Mouse (Mus musculus) lung, embryonic 16.5 days (tissue): ENCODE data around the gene Slc35e2. TPM values are rescaled to one million over a fixed set of nuclear protein-coding genes. Genes with fewer than 3 reads are reported as not detected.

Experiments
- ATAC-seq: fragments of 200-750 bp; cut with Nextera tagmentation; 2 replicates; pipeline ENCODE4 v1.8.0; 2017; ENCODE audit warnings: low read depth, mild to moderate bottlenecking, moderate library complexity
- H3K27ac ChIP-seq: fragments of 300-500 bp; sonication (generic); 2 replicates; pipeline ENCODE4 v1.5.1; 2014; ENCODE audit warnings: mild to moderate bottlenecking, control low read depth, low read length
- H3K27me3 ChIP-seq: fragments of 300-500 bp; sonication (generic); 2 replicates; pipeline ENCODE4 v1.6.1; 2014; ENCODE audit warnings: low read depth, low read length, mixed read lengths; ENCODE audit not compliant: control insufficient read depth, insufficient read depth
- H3K36me3 ChIP-seq: fragments of 300-500 bp; sonication (generic); 2 replicates; pipeline ENCODE4 v1.6.1; 2014; ENCODE audit warnings: low read length; ENCODE audit not compliant: control insufficient read depth, insufficient read depth
- H3K4me1 ChIP-seq: fragments of 300-500 bp; sonication (generic); replicated peaks from 2 replicates; pipeline ENCODE4 v1.6.1; 2014; ENCODE audit warnings: low read length, mixed read lengths; ENCODE audit not compliant: control insufficient read depth, insufficient read depth
- H3K4me2 ChIP-seq: fragments of 300-500 bp; sonication (generic); 2 replicates; pipeline ENCODE4 v1.6.1; 2014; ENCODE audit warnings: low read depth, low read length, control low read depth
- H3K4me3 ChIP-seq: fragments of 300-500 bp; sonication (generic); 2 replicates; pipeline ENCODE4 v1.5.1; 2014; ENCODE audit warnings: mild to moderate bottlenecking, low read length, control low read depth
- H3K9ac ChIP-seq: fragments of 300-500 bp; sonication (generic); 2 replicates; pipeline ENCODE4 v1.6.1; 2014; ENCODE audit warnings: low read length, control low read depth
- H3K9me3 ChIP-seq: fragments of 300-500 bp; sonication (generic); 2 replicates; pipeline ENCODE4 v1.6.1; 2016; ENCODE audit warnings: low read length; ENCODE audit not compliant: control insufficient read depth
- WGBS: fragments of 180-500 bp; shearing (Covaris S2); extraction: QIAGEN DNeasy Blood & Tissue Kit; methylation state at CpG from one replicate; pipeline ENCODE4 v1.1.7; 2014; 5-methylcytosine and 5-hydroxymethylcytosine counted together
- polyA plus RNA-seq: library from polyadenylated mRNA; unstranded; fragments of >200 nt; fragmentation: Nextera tagmentation; extraction: Ambion mirVana; gene quantifications from 2 replicates; pipeline ENCODE4 v1.2.1, GENCODE M21; 2015

The Slc35e2 gene
- polyA plus RNA-seq, 1 experiment from 2014 or later, result 6.5 TPM

- Histone ChIP-seq H3K9ac (no peak overlapping the region), H3K4me2 (no peak overlapping the region), H3K4me1 (no peaks in the 10 kb centered on the region), H3K4me3 (no peak overlapping the region), H3K9me3 (no peaks in the 10 kb centered on the region), H3K36me3 (no peaks in the 10 kb centered on the region; the same call in none of the 2 replicates), H3K27me3 (no peaks in the 10 kb centered on the region), H3K27ac (no peak overlapping the region)
- 88% methylated on average over 9 of the region's 9 CpGs for WGBS
- no peak for ATAC-seq
Observed at GRCm38 (mm10) chr4:155573876-155574275, 27.3 kb upstream of the Slc35e2 start.

GRCm38 (mm10) chr4:155574931-155575330 is 26.3 kb upstream of the Slc35e2 start:
- Histone ChIP-seq H3K4me2 (no peak overlapping the region), H3K36me3 (peaks cover 3% of the 10 kb centered on the region), H3K4me3 (no peak overlapping the region), H3K27ac (no peak overlapping the region), H3K9me3 (no peaks in the 10 kb centered on the region), H3K9ac (no peak overlapping the region), H3K27me3 (no peaks in the 10 kb centered on the region), H3K4me1 (no peaks in the 10 kb centered on the region)
- 76% methylated on average over 11 of the region's 11 CpGs for WGBS
- ATAC-seq, result no peak

- Histone ChIP-seq H3K4me1 (no peaks in the 10 kb centered on the region), H3K27ac (no peak overlapping the region), H3K4me3 (no peak overlapping the region), H3K36me3 (peaks cover 3% of the 10 kb centered on the region), H3K9me3 (no peaks in the 10 kb centered on the region), H3K9ac (no peak overlapping the region), H3K4me2 (no peak overlapping the region), H3K27me3 (no peaks in the 10 kb centered on the region)
- ATAC-seq, result no peak
- WGBS, result 90% methylated on average over 8 of the region's 8 CpGs
Observed at GRCm38 (mm10) chr4:155575521-155575920, 25.7 kb upstream of the Slc35e2 start.

GRCm38 (mm10) chr4:155577132-155577531 is 24.1 kb upstream of the Slc35e2 start:
- Histone ChIP-seq H3K4me2 (no peak overlapping the region), H3K9ac (no peak overlapping the region), H3K4me1 (no peaks in the 10 kb centered on the region), H3K4me3 (no peak overlapping the region), H3K9me3 (no peaks in the 10 kb centered on the region), H3K27me3 (no peaks in the 10 kb centered on the region), H3K36me3 (peaks cover 3% of the 10 kb centered on the region), H3K27ac (no peak overlapping the region)
- ATAC-seq, result no peak
- WGBS, result 91% methylated on average over 9 of the region's 9 CpGs

- Histone ChIP-seq H3K4me1 (no peaks in the 10 kb centered on the region), H3K27me3 (no peaks in the 10 kb centered on the region), H3K36me3 (peaks cover 3% of the 10 kb centered on the region), H3K4me2 (no peak overlapping the region), H3K27ac (no peak overlapping the region), H3K9ac (no peak overlapping the region), H3K9me3 (no peaks in the 10 kb centered on the region), H3K4me3 (no peak overlapping the region)
- no peak for ATAC-seq
- WGBS, result 81% methylated on average over 5 of the region's 5 CpGs
Observed at GRCm38 (mm10) chr4:155577741-155578140, 23.5 kb upstream of the Slc35e2 start.

GRCm38 (mm10) chr4:155578336-155579125 is 22.7 kb upstream of the Slc35e2 start:
- ATAC-seq, result no peak
- Histone ChIP-seq H3K36me3 (peaks cover 3% of the 10 kb centered on the region), H3K9ac (no peak overlapping the region), H3K27me3 (no peaks in the 10 kb centered on the region), H3K27ac (no peak overlapping the region), H3K4me2 (no peak overlapping the region), H3K4me1 (no peaks in the 10 kb centered on the region), H3K9me3 (no peaks in the 10 kb centered on the region), H3K4me3 (no peak overlapping the region)
- WGBS, result 76% methylated on average over 7 of the region's 7 CpGs

GRCm38 (mm10) chr4:155580420-155580819 is 20.8 kb upstream of the Slc35e2 start:
- H3K4me3 ChIP-seq, result no peak overlapping the region
- peaks cover 16% of the 10 kb centered on the region for H3K36me3 ChIP-seq
- WGBS, result 15% methylated on average over 1 of the region's 1 CpGs
- H3K4me2 ChIP-seq, result no peak overlapping the region
- H3K9ac ChIP-seq, result no peak overlapping the region
- ATAC-seq, result 0 out of 2 replicates have a peak, but pooled peaks have one; percentile 20
- no peak overlapping the region for H3K27ac ChIP-seq
- no peaks in the 10 kb centered on the region for H3K4me1 ChIP-seq
- H3K27me3 ChIP-seq, result no peaks in the 10 kb centered on the region
- H3K9me3 ChIP-seq, result no peaks in the 10 kb centered on the region

GRCm38 (mm10) chr4:155582279-155582905 is 18.8 kb upstream of the Slc35e2 start:
- no peak for ATAC-seq

GRCm38 (mm10) chr4:155589356-155589755 is 11.9 kb upstream of the Slc35e2 start:
- Histone ChIP-seq H3K36me3 (peaks cover 30% of the 10 kb centered on the region), H3K9ac (no peak overlapping the region), H3K27me3 (no peaks in the 10 kb centered on the region), H3K4me3 (no peak overlapping the region), H3K27ac (no peak overlapping the region), H3K9me3 (no peaks in the 10 kb centered on the region), H3K4me1 (no peaks in the 10 kb centered on the region), H3K4me2 (no peak overlapping the region)
- ATAC-seq, result no peak
- 90% methylated on average over 5 of the region's 5 CpGs for WGBS

More at GRCm38 (mm10) chr4:155582279-155582905, 18.8 kb upstream of the Slc35e2 start:
- H3K36me3 ChIP-seq, result peaks cover 18% of the 10 kb centered on the region
- 89% methylated on average over 6 of the region's 6 CpGs for WGBS
- H3K4me1 ChIP-seq, result no peaks in the 10 kb centered on the region
- H3K9ac ChIP-seq, result no peak overlapping the region
- no peaks in the 10 kb centered on the region for H3K27me3 ChIP-seq
- H3K9me3 ChIP-seq, result no peaks in the 10 kb centered on the region
- H3K4me3 ChIP-seq, result no peak overlapping the region
- H3K4me2 ChIP-seq, result no peak overlapping the region
- no peak overlapping the region for H3K27ac ChIP-seq
